Mouse (Mus musculus) retina, postnatal 1 day (tissue): Measurements from ENCODE around the gene Tcf15.

Experiments used
- DNase-seq: peaks from one replicate; pipeline ENCODE4 v3.0.0-alpha.2; 2012

Gene Tcf15

DNA sequence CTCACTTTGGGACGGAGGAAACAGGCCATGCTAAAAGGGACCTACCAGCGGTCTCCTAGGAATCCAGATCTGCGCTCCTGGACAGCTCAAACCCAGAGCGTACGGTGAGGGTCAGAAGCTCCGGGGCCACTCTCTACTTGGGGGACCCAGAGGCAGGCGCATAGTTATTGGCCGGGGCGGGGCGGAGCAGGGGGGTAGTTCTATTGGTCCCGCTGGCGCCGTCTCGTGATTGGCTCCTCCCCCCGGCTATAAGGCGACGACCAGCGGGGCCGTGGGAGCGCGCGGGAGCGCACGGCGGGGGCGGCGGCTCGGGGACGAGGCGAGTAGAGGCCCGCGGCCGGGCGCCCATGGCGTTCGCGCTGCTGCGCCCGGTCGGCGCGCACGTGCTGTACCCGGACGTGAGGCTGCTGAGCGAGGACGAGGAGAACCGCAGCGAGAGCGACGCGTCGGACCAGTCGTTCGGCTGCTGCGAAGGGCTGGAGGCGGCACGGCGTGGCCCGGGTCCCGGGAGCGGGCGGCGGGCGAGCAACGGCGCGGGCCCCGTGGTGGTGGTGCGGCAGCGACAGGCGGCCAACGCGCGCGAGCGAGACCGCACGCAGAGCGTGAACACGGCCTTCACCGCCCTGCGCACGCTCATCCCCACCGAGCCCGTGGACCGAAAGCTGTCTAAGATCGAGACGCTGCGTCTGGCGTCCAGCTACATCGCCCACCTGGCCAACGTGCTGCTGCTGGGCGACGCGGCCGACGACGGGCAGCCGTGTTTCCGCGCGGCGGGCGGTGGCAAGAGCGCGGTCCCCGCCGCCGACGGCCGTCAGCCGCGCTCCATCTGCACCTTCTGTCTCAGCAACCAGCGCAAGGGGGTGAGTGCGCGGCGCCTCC lies at the start of gene Tcf15:
Gene Tcf15, plus strand, starts transcription at position 283 of the 879 bp plus-strand sequence.
- DNase-seq: peak; percentile 84

DNA sequence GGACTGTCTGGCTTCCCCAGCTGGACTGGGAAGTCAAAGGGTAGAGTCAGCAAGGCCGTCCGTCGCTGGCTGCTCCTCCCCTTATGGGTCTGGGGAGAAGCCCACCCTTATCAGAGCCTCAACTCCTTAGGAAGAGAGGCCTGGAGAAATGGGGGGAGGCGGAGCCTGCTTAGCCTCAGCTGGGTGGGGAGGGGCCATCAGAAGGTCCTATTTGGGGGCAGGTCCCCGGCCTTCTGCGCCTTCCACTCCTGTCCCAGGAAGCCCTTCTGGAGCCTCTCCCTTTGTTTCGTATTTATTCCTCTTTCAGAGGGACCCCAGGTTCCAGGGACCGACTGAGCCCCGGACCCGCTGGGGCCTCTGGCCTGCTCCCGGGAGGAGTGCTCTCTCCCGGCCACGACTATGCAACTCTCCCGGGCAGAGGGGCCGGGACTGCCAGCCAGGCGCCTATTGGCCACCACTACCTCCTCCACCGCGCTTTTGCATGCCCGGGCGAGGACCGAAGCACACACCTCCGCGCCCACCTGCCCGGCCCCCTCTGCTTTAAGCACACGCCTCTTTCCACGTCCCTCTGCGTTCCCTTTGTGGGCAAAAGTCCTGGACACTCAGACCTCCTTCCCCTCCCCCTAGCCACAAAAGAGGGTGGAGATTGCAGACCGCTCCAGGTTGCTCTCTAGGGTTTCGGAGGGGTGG lies 48.4 kb upstream of the Tcf15 start:
- DNase-seq: no peak

DNA sequence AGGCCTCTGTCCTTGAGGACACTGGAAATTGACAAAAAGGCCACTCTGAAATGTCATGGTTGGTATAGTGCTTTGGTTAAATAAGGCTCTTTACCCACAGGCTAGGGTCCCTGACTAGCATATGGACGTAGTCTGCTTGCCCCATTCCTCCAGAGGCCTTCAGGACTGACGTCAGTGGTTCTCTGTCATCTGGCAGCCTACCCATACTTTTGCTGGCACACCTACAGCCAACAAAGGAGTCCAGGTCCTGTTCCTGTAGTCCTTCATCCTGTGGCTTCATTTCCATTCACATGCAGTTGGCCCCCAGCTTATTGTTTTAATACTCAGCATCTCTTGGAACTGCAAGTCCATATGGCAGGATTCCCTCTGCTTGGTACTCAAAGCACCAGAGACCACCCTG lies 46.4 kb upstream of the Tcf15 start:
- DNase-seq: no peak

DNA sequence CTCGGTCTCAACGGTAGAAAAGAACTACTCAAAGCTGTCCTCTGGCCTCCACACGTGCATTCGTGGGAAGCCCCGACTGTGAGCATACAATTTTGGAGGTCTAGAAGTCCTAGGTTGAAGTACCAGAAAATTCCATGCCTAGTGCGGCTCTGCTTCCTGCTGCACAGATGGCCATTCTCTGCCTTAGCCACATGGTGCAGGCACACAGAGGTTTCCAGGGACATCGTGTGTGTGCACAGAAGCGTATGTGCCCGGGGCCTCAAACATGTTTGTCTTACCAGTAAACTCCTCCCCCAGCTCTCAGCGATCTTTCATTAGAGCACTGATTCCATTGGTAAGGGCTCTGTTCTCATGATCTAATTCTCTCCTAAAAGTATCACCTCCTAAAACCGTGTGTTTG lies 45.4 kb upstream of the Tcf15 start:
- peak; percentile 61 for DNase-seq

DNA sequence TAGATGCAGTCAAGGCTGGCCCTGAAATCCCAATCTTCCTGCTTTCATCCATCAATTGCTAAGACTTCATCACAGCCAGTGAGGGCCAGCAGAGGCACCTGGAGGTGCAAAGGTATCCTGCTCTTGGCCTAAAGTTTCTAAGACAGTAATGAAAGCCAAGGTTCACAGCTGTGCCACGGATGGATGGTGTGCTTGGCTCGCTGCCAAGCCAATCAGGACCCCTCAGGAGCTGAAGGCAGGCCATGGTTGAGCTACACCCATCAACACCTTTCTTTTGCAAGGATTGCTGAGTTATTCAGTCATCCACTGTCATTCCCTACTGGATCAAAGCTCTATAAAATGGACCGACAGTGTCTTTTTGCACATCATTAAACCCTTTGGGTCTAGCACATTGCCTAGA lies 43.8 kb upstream of the Tcf15 start:
- DNase-seq: no peak

DNA sequence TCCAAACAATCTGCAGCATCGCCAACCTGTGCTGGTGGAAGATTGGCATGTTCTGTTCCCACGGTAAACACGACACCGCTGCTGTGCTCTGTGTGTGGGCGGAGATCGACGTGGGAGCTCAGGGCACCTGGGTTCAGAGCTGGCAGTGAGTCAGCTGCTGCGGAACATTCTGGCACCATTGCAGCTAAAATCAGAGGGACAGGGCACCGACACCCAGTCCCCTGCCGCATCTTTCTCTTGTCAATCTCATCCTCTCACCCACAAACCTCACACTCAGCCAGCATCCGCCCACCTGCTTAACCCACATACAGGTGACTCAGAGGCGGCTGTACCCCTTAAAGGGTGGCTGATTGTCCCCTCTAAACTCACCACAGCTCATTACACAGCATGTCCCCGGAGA lies 41.6 kb upstream of the Tcf15 start:
- DNase-seq: no peak

DNA sequence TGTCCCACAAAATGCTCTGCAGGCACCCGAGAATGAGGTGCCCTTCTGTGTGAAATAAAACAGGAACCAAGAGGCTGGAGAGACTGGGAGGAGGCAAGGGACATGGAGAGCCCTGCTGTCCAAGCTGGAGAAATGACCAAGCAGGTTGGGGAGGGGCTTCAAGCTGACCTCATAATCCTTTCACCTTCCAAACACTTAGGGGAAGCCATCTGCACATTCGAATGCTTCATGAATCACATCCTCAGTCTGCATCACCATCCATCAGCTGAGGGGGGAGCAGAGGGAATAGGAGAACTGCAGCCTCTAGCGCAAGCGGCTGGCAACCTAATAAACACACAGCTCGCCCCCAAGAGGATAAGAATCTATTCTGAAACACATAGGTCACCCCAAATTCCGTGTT lies 41.0 kb upstream of the Tcf15 start:
- no peak for DNase-seq

DNA sequence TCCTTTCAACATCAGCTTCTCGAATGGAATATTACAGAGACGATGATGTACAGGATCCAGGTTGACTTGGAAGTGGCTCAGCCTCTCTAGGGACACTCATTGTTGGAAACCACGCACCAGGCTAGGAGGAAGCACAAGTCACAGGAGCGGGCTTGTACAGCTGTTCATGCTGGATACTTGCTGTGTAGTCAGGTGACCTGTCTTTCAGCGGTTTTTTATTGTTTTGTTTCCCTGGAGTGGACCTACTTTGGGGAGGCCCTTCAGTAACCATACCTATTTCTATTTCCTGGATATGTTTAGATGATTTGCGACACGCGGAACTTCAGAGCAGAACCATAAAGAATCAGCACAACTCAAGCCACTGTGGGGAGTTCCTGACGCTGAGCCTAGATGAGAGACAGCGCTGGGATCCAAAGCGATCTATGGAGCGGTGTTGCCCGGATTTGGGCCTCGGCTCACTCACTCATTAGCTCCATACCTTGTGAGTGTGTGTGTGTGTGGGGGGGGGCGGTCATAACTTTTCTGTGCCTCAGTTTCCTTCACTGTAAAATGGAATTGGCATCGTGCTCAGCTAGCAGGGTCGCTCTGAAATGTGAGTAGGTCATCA lies 38.5 kb upstream of the Tcf15 start:
- DNase-seq: no peak

DNA sequence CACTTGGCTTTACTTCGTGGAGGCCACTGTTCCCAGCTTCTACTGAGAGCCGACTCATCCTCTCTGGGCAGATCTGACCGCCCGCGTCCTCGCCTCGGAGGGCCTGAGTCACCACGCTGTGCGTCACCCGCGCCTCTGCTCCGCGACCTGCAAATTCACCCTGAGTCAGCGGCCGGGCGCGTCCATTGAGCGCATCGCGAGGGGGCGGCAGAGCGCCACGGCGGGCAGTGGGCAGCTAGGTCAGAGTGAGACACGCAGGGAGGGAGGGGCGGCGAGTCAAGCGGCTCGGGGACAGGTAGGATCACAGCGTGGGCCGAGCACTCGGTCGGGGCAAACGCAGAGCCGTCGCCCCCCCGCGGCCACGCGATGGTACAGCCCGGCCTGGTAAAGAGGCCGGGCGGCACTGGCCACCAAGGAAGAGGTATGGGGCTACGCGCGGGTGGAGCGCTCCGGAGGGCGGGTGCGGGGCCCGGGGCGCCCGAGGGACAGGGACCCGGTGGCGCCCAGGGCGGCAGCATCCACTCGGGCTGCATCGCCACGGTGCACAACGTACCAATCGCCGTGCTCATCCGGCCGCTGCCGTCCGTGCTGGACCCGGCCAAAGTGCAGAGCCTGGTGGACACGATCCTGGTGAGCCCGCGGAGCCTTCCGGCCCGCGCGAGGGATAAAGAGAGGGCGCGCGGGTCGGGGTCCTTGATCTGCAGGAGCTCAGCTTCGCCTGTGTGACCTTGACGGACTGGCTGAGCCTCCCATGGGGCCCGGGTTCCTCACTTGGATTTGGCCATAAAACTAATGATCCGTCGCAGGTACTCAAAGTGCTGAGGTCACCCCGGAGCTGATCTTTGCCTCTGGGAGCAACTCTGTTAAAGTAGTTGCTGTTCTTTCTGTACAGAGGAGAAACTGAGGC lies 37.8 kb upstream of the Tcf15 start, which contains the start of gene Srxn1:
Gene Srxn1, plus strand, starts transcription at position 199 of the 907 bp plus-strand sequence.
- peak; percentile 95 for DNase-seq

DNA sequence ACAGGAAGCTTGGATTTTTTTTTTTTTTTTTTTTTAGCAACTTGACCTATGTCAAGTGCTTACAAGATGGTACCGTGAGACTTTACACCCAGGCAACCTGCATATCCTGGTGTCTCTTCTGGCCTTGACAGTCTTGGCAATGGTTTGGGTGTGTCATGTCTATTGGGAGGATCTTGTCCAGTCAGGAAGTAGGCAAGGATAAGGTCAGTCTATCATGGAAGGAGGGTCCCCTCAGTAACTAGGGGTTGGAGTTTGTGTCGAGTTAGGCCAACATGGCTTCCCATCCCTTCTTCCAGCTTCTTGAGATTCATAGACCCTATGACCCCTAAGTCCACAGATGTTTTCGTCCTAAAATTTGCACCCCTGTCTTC lies 37.2 kb upstream of the Tcf15 start:
- DNase-seq: no peak

DNA sequence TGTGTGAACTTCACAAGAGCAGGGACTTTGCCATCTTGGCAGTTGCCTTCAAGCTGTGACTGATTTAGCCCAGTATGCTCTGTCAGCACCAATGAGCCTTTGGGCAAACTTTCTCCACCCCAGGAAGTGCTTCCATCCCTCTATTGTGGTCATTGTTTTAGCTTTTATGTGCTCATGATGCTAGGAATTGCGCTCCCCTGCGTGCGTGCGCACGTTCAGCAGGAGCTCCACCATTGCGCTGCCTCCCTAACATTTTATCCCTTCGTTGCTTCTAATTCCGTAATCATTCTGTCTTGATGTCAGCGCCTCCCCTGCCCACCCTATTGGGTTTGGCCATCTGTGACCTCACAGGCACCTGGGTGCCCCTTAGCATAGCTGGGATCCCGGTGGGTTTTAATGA lies 36.8 kb upstream of the Tcf15 start:
- no peak for DNase-seq

DNA sequence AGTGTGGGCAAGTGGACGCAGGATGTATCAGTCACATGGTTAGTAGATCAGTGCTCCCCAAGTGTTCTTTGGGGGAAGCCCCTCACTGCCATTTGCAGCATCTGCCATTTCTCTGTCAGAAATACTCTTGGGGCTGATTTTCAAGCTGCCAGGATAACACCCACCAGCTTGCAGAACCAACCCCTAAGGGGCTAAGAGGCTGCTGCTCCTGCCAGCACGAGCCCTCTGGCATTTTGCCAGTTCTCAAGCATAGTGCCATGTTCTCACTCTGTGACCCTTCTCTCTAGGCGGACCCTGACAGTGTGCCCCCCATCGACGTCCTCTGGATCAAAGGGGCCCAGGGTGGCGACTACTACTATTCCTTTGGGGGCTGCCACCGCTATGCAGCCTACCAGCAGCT lies 34.7 kb upstream of the Tcf15 start:
- DNase-seq: no peak

DNA sequence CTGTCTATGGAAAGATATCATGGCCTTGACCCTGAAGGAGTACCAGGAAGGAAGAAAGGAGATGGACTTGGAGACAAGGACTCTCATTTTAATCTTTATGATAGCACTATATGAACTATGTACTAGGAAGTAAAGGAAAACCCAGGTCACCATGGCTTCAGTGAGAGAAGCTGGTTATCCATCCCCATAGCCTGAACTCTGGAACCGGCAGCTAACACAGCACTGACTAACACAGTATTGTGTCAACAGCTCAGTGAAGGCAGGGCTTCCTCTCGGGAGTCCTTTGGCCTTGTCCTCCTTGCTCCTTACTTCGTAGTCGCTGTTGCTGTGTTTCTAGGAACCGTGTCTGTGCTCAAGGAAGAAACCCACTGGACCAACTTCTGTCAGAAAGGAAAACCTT lies 34.0 kb upstream of the Tcf15 start:
- DNase-seq: no peak

DNA sequence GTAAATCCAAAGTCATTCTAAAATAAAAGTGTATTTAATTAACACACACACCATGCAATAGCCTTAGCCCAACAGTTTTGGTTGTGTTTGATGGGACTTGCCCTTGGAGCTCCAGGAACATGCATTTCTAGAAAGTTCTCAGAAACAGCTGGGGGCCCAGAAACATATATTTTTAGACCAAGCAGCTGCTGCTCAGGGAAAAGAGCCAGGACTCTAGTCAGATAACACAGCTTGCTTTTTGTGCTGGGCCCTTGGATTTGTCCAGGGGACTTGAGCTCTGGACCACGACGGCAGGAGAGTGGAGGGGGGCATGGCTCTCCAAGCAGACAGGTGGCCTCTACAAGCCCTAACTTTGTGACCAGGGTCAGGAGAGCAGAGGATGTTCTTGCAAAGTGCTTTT lies 32.0 kb upstream of the Tcf15 start:
- DNase-seq: no peak

DNA sequence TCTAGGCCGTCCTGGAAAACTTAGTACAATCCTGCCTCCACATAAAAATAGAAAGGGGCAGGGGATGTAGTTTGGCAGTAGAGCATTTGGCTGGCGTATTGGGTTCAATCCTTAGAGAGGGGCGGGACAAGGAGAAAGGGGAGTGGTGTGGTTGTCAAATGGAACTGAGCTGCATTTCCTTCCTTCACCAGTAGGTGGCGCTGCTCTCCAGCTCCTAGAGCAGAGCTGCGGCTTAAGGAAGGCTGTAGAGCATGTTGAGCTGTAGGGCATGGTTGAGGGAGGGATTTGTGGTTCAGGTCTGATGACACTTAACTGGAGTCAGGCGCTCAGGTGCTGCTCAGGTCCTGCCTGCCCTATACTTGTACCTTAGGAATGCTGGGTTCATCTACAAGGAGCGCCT lies 31.4 kb upstream of the Tcf15 start:
- DNase-seq: peak; percentile 95

DNA sequence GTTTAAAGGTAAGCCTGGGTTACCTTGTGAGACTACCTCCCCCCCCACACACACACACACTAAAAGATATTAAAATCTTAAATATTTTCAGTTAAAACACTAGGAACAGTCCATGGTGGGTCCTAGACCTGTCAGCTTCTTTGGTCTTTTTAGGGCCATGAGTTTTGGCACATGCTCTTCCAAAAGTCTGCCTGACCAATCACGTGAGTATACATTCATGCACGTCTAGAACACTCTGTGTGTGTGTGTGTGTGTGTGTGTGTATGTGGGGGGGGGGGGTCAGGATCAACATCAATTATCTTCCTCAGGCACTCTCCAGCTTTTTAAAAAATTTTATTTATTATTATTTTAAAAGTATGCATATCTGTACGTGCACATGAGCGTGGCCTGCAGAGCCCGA lies 30.9 kb upstream of the Tcf15 start:
- DNase-seq: no peak

DNA sequence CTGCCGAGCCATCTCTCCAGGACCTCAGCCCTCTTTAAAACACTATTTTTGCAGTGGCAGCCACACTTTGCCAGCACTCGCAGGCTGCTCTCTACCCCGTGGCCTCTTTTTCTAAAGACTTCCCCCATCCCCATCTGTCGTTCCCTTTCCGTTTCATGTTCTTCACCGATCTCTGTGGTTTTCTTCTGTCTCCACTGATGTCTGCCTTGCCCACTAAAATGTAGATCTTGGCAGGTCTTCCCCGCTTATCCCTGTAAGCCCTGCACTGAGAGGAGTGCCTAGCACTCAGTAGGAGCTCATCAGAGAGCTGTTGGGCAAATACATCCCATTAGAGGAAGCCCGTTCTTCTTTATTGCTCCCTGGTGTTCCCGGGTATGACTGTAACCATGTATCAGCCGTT lies 30.4 kb upstream of the Tcf15 start:
- DNase-seq: no peak

DNA sequence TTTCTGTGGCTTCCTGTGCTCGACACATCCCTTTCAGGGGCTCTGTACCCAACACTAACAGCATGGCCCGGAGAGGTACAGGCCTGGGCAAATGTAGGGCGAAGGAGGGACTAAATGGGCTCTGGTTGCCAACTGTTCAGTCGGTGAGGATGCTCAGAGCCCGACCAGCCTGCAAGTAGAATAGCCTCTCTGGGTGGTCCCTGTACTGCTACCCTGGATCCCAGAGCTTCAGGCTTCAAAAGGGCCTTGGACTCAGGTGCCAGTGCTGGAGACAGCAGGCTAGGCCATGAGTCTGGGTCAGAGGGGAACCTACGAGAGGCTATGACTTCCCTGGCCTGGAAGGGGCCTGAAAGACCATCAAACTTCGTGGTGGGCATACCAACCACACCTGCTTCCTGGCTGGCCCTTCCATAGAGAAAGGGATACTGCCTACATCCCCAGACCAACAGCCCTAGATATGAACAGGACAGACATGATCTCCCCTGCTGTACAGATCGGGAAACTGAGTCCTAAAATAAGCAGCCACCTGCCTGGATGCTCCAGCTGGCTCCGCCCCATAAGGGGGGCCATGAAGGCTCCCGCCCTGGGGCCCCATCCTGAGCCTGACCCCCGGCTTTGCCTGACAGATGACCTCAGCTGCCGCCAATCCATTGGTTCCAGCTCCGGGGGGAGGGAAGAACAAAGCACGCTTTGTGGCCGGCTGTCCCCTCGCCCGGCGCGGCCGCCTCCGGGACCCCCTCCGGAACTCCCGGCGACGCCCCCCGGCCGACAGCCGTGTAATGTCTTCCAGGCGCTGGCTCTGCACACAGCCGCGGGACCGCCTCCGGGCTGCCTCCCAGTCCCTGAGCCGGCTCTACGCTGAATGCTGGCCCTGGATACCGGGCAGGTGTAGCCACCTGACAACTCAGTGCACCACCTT lies 29.0 kb upstream of the Tcf15 start:
- DNase-seq: peak; percentile 82

DNA sequence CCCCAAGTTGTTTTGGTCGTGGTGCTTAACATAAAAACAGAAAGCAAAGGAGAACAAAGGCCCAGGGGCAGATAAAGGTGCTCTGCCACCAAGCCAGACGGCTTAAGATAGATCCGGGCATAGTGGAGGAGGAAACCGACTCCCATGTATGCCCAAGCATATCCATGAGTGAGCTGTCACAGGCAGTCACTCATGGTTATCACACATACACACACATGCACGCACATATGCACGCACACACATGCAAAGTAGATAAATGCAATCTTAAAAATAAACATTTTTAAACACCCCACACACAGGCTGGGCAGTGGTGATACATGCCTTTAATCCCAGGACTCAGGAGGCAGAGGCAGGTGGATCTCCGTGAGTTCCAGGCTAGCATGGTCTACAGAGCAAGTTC lies 25.7 kb upstream of the Tcf15 start:
- DNase-seq: no peak

DNA sequence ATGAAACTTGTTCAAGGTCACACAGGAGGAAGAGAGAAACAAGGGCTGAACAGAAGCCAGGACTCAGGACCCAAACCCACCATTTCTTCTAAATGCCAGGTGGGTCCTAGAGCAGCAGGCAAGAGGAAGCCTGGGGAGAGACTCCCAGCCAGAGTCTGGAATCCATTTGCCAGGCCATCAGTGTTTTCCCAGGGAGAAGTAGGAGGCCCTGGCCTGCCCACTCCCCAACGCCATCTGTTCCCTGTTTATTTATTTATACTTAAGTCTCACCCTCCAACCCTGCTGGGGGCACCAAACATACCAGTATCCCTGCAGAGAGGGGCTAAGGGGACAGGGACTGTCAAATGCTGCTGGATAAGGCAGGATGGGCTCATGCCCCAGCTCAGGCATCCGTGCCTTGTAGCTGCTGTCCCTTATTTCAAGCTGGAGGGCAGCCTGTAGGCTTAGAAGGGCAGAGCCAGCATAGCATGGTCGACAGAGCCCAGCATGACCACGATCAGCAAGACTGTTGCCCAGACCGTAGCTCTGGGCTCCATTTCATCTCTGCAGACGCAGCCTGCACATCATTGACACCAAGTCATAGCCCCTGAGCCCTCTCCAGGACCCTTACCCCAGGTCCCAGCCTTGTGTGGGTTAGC lies 24.0 kb upstream of the Tcf15 start:
- no peak for DNase-seq

DNA sequence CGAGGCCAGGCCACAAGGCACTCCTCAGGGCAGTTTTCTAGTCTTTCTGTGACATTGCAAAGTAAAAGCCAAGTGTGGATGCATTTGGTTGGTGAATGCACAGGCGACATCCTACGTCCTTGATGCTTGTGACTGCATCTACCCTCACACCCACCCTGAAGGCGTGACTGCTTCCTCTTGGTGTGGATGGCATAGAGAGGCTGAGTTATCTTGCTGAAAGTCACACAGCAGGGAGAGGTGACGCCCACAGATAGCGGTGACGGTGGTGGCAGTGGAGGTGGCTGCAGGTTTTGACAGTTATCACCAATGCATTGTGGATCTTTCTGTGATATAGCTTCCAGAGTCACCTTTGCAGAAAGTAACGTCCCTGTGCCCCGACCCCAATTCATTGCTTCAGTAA lies 20.5 kb upstream of the Tcf15 start:
- DNase-seq: no peak
